Mouse (Mus musculus): ENCODE results near the gene Mafb.
A peak's percentile ranks its signal among the peaks of the same experiment; 100 is the strongest.

Mafb gene

GRCm38 (mm10) chr2:160364128-160364650, 2.7 kb downstream of the Mafb start:
- no peak for DNase-seq (ENCODE audit: low read depth, low spot score)

GRCm38 (mm10) chr2:160363201-160363600, 3.7 kb downstream of the Mafb start:
- no peak for DNase-seq (ENCODE audit: low read depth, low spot score)

DNA sequence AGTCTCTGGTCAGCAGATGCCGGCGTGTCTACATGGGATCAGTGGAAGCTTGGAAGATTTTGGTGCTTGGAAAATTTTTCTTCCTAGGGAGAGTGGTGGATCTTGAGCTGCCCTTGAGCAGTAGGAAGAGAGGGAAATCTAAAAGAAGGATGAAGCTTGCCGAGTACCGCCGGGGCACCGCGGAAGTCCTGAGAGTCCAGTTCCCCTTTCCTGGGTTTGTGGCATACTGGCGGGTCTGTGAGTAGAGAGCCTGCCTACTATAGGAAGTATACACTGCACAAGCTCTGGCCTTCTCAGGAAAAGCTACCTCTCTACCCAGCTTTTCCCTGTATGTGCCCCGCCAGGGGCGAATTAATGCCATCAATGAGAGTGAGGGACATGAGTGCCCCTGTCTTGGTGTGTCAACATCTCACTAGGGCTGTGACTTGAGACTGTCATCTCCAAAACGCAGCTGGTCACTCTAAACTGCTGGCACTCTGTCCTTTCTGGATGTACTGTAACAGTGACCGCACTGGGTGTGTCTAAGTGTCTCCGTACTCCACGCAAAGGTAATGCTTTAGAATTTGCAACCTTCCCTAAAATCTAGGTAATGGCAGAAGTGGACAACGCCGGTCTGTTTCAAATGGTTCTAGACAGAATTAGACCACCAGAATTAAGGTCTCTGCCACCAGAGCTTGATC, 5.3 kb downstream of the Mafb start:
- no peak for DNase-seq (ENCODE audit: low read depth, low spot score)

GRCm38 (mm10) chr2:160360234-160360874, 6.5 kb downstream of the Mafb start:
- no peak for DNase-seq (ENCODE audit: low read depth, low spot score)

GRCm38 (mm10) chr2:160358896-160359295, 8.0 kb downstream of the Mafb start:
- DNase-seq (ENCODE audit: low read depth, low spot score) = no peak

DNA sequence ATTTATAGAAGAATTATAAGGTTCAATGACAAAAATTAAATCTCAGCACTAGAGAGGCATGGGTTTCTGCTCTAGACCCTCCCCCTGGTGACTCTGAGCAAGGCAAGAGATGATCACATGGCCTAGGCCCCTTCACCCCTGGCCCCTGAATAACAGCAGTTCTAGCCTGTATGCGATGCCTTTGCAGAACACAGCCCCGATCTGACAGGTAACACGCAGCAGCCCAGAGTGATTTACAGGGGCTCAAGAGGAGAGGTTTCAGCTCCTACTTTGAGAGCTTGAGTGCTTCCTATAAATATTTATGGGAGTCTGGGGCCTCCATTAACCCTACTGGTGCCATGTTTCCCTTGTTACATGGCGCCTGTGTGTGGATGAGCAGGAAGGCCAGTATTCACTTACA, 9.4 kb downstream of the Mafb start:
- DNase-seq (ENCODE audit: low read depth, low spot score) = no peak

- peak; percentile 43 for DNase-seq (ENCODE audit: low read depth, low spot score)
Measured at GRCm38 (mm10) chr2:160356132-160356531, 10.7 kb downstream of the Mafb start.

GRCm38 (mm10) chr2:160354319-160354718, 12.5 kb downstream of the Mafb start:
- DNase-seq (ENCODE audit: low read depth, low spot score) = no peak

- DNase-seq (ENCODE audit: low read depth, low spot score) = peak; percentile 6
Measured at GRCm38 (mm10) chr2:160353581-160353980, 13.3 kb downstream of the Mafb start.

DNA sequence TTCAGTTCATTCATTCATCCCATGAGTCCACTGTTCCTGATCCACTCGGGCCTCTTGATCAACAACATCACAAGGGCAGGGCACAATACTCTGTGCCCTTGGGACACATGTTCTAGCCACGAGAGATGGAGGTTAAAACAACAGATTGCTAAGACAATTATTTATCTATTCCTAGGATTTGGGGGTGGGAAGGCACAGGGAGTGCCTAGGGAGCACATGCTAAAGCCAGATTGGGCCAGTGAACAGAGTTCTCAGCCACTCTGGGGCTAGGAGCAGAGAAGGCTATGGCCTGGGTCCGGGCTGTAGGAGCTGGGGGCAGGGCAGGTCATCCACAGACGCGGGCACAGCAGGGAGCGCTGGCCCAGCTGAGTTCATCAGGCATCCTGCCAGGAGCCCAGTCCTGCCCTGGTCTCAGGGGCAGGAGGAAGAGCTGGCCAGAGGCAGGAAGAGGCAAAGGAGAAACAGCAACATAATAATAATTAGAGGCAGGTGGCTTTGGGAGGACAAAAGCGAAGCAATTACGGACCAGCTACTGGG, 15.8 kb downstream of the Mafb start:
- DNase-seq (ENCODE audit: low read depth, low spot score) = no peak

- no peak for DNase-seq (ENCODE audit: low read depth, low spot score)
Measured at GRCm38 (mm10) chr2:160349578-160349977, 17.3 kb downstream of the Mafb start.

DNA sequence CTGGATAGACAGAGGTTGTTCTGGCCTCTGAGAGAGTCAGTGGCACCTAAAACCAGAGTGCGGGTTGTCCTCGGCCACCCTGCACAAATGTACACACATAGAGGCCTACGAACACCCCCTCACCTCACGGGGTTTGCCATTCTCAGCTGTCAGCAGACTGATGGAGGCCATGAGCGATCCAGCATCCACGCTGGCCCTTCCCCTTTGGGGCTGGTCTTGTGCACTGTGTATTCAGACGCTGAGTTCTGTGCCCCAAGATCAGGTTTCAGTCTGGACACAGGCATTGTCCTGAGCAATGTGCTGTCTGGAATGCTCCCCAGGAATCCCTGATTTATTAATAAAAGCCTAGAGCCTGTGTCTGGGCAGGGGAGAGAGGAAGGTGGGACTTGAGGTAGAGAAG, 18.1 kb downstream of the Mafb start:
- DNase-seq (ENCODE audit: low read depth, low spot score) = no peak

- no peak for DNase-seq (ENCODE audit: low read depth, low spot score)
Measured at GRCm38 (mm10) chr2:160348072-160348604, 18.7 kb downstream of the Mafb start.

DNA sequence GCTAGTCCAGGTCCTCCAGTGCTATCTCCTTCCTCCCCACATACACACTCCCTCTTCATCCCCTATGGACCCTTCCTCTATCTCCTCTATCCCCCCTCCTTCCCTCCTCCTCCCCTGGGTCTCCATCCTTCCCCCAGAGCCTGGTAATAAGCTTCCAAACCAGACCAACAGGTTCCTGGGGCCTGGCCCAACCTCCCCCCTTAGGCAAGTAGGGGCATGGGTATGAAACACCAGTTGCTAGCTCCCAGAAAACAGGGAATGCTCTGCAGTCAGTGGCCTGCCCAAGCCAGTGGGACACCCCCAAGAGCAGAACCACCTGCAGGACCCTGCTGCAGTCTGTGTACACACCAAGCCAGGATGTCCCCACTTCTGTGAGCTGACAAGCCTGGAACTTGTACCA, 21.2 kb downstream of the Mafb start:
- DNase-seq (ENCODE audit: low read depth, low spot score) = no peak

DNA sequence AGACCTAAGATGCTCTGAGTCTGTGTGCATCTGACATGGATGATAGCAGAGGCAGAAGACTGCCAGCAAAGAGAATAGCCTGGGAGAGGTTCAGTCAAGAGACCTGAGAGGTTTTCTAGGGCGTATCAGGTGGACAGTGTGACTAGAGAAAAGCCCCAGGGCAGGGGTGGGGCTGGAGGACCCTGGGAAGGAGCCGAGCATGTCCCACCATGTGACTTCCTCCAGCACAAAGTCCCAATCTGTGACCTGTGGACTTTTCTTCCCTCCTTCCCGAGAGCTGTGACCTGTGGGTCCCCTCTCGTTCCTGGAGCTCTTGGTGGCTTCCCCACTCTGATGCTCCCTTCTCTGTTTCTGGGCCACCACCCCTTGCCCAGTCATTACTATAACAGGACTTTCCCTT, 26.7 kb downstream of the Mafb start:
- DNase-seq (ENCODE audit: low read depth, low spot score) = no peak

GRCm38 (mm10) chr2:160339595-160339994, 27.3 kb downstream of the Mafb start:
- DNase-seq (ENCODE audit: low read depth, low spot score) = no peak

DNA sequence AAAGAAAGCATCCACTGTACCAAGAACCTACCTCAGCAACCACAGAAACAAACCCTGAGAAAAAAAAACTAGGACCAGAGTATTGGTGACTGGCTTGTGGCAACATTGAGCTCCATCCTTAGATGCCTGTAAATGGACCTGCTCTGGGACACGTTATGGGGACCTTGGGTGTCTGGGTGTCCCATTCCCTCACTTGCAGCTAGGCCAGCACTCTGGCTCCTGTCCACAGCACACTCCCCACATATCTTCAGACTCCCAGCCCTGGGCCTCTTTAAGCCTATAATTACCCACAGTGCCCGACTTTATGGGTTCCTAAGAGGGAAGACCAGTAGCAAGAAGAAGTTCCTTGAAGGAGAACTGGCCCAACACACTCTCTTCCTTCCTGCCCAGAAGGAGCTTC, 30.8 kb downstream of the Mafb start:
- no peak for DNase-seq (ENCODE audit: low read depth, low spot score)

GRCm38 (mm10) chr2:160335043-160335442, 31.8 kb downstream of the Mafb start:
- DNase-seq (ENCODE audit: low read depth, low spot score) = peak; percentile 27

DNA sequence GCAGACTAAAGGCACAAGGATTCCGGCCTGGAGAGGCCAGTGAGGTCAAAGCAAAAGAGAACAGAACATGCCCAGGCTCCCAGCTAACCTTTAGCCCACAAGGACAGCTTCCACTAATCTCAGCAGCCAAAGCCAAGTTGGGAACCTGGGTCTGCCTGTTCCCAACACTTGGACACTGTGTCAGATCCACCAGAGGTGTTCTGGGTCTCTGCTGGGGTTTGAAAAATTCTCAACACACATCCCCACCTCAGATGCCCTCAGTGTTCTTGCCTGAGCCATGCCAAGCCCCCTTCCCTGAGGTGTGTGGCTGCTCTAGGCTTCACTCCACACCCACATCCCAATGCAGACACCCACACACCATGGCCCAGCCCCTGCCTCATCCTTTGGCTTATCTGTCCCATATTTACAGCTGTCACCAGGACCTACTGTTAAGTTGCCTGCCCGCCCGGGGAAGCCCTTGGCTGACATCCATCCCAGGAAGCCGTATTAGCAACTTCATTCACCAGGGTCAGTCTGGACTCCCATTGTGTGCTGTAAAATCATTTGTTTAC, 32.7 kb downstream of the Mafb start, which contains the start of gene Gm826:
Gene Gm826 (minus strand): TSS at position 52 of the 551 bp plus-strand sequence.
- DNase-seq (ENCODE audit: low read depth, low spot score) = no peak

DNA sequence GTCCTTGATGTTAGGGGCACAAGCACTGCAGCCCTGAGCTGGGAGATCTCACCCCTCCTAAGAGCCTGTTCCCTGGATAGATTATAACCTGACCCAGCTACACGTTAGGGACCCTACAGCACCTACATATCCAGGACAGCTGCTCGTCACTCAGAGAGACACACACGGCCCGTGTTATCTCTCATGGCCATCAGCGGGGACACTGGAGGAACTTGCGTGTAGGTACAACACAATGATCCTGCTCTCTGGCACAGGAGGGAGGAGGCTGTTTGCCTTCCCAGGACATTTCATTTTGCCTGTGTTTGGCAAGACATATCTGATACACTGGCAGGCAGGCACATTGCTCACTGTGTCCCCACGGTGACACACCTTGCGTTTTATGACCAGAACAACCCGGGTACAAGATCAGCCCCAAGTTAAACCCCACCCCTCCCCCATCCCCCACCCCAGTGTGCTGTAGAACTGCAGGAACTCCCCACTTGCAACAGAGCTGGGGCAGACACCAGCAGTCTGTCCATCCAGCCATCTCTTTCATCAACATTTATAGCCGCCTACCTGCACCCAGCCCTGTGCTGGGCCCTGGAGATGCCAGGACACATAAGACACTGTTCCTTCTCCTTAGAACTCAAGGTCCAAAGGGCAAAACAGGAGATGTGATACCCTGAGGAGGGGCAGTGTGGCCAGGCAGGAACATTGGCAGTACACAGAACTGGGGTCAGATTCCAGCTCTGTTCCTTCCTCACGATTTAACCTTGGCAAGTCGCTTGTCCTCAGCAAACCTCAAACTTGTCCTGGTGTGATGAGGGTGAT, 34.1 kb downstream of the Mafb start:
- no peak for DNase-seq (ENCODE audit: low read depth, low spot score)

DNA sequence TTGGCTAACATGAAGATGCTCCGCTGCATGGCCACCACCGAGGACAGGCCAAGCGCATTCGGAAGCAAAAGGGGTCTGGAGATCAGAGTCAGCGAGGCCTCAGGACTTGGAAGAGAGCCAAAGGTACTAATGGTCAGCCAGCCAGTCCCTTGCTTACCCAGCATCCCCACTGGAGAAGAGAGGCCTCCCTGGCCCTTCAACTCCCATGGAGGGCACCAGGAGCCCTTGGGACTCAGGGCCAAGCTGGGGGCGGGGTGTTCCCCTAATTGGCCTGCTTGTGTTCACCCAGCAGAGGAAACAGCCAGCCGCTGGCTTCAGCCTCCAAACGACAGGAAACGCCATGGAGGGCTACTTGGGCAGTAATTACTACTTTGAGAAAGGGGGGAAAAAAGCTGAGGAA, 38.0 kb downstream of the Mafb start:
- no peak for DNase-seq (ENCODE audit: low read depth, low spot score)
